Mouse (Mus musculus) forelimb bud, embryonic 11.5 days (tissue): ENCODE data around the gene Sycp2.
"Not testable (repeated sequence)": the region's sequence is repeated elsewhere in the genome, so short reads cannot be mapped to it uniquely, and the experiment has no call there.

ENCODE experiments used
- DNase-seq: peaks from one replicate; pipeline ENCODE4 v3.0.0-alpha.2; 2012; ENCODE audit warnings: low read depth, low spot score

Gene Sycp2

DNA sequence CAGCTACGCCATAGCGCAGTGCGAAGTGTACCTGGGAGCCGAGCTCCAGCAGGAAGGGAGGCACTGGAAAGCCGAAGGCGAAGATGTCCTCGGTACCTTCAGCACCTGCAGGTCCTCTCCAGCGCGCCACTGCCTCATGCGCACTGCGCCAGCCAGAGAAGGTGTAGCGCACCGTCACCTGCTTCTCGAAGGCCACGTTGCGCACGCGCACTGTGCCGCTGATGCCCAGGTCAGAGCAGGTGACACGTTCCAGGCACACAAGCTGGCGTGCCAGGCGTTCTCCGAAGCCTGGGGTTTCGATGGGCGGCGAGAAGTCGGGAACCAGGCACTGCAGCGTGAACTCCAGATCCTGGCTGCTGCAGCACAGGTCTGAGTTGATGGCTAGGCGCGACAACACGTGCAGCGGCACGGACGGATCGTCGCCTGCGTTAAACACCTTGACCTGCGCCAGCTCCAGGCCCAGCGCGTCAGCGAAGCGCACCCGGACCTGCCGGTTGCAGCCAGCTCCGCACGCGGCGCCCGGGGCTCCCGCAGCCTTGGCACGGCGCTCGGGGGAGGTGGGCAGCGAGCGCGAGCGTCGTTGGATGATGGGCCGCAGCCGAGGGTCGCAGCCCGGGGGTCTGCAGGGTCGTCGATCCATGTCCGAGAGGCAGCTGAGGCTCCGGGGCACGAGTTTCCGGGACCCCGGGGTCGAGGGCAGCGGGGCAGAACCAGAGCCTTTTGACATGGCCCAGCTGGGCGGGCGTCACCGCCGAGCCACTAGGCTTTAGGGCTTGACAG is 6.2 kb upstream of the Sycp2 start:
- DNase-seq, result no peak

DNA sequence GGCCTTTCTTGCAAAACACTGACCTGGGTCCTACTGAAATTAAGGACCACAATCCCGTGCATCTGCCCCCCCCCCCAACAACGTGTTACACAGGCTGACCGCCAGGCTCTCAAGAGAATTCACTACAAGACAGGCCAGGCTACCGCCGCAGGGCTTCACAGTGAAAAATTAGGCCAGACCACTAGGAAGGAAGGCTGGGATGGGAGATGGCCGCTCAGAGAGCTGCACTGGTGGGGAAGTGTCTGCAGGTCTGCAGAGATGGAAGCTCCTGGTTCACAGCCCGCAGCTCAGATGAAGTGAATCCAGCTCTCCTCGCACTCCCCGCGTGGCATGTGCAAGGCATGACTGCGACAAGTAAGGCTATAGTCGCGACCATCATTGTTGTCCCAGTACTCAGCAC is 5.6 kb upstream of the Sycp2 start:
- no peak for DNase-seq

DNA sequence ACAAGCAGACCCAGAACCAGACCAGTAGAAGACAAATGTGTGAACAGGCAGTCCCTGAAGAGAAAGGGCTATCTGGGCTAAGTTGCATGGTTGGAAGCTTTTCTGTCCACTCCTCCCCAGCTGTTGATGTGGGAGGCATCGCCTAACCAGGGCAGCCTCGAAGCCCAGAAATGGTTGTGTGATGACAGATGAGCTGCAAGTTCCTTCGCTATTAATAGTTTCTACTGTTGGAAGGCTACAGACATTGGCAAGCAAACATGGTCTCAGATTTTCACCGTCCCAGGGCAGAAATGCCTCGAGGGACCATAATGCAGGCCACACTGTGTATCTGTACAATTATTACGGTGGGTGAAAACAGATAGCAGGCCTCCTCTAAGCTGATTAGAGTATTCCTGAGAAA is 5.1 kb upstream of the Sycp2 start:
- DNase-seq, result no peak

DNA sequence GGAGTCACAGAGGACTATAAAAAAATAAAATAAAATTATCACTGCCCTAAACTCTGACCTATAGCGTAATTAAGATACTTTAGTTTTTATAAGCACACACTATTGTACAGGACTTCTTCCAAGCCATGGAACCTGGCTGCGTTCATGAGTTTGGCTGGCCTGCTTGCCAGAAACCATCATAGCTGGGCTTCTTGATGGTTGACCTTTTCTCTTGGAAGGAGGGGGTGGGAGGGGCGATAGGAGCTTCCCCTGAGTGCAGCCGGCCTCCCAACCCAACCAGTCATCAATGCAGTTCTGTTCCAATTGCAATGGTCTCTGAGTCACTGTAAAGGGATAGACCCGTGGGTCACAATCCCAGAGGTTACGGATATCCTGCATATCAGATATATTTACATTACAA is 2.8 kb upstream of the Sycp2 start:
- DNase-seq, result no peak

DNA sequence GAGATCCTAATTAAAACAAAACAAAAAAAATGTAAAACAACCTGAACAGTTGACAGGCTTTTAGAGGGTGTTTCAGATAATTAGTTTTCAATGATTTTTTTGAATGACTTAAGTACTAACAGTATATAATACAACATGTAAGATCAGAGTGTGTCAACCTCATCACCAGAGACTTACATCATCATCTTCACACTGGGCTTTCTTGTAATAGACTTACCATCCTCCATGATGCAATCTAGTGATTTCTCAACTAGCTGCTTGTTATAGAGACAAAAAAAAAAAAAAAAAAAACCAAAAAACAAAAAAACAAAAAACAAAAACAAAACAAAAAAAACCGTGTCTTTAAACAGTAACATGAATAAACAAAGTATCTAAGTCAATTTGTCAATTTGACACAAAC is 1.5 kb upstream of the Sycp2 start:
- no peak for DNase-seq

DNA sequence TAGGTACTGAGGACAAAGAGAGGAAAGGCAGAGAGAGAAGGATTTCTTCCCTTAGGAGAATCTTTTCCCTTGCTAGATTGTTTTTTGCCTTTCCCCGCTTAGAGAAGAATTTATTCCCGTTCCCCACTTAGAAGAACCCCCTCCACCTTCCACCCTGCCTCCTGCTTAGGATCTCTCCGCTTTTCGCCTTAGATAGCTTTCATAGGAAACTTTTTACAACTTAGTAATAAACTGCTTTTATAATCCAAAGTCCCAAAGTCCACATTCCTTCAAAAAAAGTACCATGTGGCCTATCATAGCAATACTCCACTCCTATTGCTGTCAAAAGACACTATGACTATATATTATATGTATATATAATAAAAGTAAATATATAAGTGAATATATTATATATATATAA is 64.9 kb downstream of the Sycp2 start:
- DNase-seq, result no peak

DNA sequence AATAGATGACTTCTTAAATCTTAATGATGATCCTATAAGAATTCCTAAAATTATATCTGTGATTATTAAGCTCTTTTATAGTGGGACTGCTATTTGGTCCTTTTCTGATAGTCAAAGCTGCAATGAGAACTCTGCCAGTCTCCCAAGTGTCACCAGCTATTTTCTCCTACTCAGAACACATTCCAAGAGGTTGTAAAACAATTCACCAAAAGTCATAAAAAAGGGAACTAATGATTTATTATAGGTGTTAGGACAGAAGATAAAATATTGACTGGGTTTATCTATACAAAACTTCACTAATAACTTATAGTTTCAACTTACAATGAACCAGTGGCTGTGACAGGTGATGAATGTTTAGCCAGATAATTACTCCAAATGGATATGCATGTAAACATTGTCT is 65.4 kb downstream of the Sycp2 start:
- DNase-seq, result not testable (repeated sequence)

DNA sequence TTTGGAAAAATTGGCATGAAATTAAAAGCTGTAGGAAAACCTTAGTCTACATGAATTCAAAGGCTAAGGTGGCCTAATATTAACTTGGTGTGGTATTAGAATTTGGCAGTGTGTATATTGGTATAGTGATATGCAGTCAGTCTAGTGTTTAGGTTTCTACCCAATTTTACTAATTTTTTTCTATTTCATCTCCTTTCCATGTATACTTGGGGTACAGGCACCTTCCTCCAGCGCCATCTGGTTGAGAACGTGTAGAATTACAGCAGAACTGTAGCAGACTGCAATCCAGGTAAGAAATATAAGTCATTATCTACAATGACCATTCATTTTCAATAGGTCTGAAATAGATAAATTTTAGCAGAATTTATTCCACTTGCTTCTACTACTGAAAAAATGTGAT is 68.4 kb downstream of the Sycp2 start:
- DNase-seq, result no peak

DNA sequence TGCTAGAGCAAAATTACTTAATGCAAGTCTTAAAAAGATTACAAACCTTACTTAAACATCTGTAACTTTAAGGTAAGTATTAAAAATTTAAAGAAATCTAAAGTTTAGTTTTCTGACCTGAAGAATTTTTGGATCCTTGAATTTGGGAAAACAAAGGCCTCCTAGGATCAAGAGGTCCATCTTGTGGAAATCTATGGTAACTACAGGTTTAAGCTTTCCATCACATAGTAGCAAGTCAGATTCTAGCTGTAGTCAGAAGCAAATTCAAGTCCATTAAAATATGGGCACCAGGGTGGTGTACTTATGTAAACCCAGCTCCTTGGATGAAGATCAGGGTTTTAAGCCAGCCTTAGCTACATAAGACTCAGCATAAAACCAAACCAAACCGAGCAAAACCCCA is 69.6 kb downstream of the Sycp2 start:
- peak; percentile 6 for DNase-seq

DNA sequence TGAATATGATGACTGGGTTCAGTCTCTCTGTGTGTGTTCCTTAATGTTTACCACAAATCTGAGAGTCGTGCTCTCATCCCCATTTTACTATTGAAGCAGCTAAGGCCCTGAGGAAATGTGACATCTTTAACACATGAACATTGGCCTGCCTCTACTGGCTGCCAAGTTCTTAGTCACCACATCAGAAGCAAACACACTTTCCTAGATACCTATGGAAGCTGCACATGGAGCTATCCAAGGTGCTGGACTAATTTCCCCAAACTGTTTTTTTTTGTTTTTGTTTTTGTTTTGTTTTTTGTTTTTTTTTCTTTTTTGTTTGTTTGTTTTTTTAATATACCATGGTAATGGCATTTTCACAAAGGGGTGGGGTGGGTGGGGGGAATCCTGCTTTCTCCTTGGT is 77.5 kb downstream of the Sycp2 start:
- peak; percentile 20 for DNase-seq

DNA sequence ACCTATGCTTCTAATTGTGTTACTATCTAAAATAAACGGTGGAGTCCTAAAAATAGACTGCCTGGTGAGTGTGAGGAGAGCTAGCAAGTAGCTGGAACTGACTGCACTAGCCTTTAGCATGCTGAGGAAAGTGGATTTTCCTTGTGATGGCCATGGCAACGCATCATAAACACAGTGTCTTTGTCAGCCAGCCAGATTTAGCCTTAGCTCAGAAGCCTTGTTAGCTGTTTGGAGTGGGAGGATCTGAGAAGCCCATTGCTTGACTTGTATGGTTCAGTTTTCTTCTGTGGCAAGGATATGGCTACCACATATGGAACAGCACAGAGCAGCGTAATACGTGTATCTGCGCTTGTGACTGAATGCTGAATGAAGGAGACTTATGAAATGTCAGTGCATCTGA is 77.9 kb downstream of the Sycp2 start:
- no peak for DNase-seq

DNA sequence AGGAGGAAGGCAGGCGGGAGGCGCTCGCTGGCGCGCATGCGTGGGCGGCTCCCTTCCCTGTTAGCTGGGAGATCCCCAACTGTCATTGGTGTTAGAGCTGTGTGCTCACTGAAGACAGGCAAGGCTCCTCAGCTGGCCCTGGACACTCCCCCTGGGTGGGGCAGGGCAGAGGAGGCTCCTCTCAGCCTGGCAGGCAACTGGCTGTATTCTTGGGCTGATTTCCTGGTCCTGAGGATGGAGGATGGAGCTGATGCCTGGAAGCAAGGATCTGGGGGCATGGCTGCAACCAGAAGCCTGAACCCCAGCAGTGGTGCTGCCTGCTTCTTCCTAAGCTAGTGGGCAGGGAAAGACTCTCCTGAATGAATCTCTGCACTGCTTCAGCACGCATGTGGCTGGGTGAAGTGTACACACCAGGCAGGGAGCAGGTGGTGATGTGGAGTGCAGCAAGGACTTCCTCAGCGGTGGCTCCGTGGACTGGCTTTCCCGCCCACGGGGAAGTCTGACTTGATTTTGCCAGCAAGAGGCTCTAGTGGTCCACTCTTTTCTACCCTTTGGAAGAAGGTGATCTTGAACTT is 79.9 kb downstream of the Sycp2 start:
- peak; percentile 48 for DNase-seq

DNA sequence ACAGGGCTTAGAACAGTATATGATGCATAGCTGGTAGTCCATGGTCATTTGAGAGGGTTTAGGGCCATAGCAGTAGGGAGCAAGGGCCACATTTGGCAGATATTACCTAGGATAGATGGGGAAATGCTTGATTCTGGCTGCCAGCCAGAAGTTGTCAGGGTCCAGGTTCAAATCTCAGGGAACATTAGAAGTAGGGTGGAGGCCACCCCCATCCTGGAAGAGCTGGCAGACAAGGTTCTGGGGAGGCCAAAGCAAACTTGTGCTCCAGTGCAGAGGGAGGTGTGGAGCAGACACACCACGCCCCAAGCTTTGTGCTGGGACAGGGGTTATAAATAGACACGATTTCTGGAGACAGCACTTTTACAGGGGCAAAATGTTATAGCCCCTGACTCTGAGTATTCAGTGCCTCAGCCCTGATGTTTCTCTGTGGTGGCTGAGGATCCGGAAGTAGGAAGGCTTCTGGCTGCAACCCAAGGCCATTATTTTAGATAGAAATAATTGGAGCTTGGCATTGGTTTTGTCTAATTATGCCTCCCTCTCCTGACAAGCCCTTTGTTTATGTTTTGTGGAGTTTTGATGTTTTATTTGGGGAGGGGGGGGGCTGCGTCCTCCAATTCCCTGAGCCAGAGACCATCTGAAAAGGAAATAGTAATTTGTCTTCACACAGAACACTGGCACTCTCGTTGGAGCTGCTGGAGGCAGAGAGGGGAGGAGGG is 80.6 kb downstream of the Sycp2 start:
- DNase-seq, result no peak

DNA sequence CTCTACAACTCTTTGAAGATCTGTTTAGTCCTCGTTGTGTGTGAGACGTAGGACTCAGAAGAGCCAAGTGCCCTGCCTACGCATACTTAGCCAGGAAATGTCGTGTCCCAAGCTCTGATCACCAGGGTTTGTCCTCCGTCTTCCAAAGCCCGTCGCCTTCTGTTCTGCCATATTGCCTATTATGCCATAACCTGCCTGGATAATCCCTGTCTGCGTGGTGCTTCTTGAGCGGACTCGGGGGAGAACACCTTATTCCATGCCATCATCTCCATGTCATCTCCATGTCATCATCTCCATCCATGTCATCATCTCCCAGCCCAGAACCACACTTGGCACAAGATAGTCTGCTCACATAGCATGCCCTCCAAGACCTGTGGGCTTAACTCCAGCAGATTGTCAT is 81.4 kb downstream of the Sycp2 start:
- DNase-seq, result no peak

DNA sequence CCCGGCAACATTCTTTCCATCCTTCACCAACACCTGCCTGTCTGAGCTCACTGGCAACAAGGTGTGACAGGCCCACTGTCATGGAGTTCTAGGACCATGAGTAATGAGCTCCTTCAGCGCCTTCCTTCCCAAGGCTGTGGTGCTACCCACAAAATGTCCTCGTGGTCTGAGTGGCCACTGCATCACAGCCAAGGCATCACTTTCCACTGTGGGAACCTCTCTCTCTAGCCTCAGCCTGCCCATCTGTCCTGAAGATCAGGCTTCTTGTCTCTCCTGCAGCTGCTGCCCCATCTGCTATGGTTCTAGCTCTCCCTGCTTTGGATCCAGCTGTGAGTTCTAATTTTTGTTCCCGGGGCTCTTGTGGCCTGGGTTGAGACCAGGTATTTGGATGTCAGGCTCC is 82.7 kb downstream of the Sycp2 start:
- no peak for DNase-seq

DNA sequence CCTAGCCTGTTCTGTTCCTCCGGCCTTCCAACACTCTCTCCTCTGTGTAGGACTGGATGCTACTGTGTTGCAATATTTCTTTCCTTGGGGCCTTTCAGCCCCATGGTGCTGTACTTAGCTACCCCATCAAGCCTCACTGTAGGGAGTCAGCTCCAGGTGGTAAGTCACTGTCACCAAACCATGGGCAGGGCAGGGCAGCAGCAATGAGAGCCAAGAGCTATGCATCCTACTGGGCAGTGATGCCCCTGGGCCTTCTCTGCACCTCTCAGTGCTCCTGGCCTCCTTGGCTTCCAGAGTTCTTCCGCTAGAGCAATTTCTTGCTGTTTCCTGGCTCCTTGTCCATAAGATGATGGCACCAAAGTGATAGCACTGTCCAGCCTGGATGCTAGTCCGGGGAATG is 83.1 kb downstream of the Sycp2 start:
- DNase-seq, result no peak

DNA sequence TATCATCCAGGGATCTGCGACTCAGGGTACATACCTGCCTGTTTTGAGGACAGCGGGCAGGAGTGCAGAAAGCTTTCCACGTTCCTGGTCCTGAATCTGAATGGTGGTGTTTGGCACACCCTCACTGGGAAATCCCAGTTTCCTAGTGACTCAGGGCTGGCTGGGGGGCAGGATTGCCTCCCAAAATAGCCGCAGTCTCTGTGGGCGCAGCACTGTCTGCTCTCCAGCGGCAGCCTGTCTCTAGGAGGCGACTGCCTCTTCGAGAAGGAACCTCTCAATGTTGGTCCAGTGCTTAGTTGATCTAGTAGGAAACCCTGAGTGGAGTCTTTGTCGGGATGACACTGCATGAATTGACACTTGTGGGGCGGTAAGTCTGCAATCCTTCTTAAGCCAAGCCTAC is 86.2 kb downstream of the Sycp2 start:
- DNase-seq, result no peak

DNA sequence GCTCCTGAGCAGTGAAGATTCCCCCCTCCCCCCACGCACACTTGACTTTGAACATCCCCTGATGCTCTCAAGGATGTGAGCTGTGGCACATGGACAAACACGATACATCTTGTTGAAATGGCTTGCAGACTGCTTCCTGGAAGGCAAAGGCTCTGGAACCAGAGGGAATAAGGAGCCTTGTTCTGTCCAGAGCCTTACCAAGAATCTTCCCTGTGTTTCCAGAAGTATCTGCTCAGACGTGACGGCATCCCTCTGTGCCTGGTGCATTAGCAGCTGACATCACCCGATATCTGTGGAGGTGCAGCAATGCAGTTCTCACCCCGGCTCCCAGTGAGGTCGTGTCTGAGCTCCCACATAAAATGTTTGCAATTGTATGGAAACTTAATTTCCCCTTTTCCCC is 87.7 kb downstream of the Sycp2 start:
- no peak for DNase-seq

DNA sequence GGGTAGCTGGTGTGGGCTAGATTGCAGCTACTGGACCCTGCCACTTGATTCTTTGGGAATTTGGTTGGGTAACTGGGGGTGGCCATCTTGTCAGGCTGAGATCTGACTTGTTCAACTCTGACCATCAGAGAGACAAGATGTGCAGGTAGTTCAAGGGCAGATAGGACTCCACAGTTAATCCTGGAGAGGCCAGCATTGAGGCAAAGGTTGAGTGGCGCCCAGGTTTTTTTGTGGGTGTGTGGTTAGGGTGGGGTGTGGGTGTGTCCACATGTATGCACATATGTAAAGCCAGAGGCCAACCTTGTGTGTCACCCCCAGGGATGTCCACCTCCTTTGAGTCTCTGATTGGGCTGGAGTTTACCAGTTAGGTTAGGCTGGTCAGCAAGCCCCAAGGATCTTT is 91.2 kb downstream of the Sycp2 start:
- no peak for DNase-seq

DNA sequence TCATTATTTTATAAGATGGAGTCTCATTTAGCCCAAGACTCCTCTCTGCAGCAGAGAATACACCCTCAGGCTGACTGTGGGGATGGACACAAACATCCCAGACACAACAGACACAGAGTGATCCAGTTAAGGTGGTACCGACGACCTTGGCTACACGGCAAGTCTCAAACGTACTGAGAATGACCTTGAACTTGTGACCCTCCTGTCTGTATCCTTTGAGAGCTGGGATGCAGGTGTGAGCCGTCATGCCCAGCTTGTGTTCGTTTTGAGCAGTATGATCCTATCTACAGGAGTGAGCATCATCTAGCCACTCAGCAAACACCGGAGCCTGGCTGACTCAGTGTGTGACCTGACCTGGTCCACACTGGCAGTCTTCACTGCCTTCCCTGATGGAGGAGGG is 93.9 kb downstream of the Sycp2 start:
- DNase-seq, result no peak

DNA sequence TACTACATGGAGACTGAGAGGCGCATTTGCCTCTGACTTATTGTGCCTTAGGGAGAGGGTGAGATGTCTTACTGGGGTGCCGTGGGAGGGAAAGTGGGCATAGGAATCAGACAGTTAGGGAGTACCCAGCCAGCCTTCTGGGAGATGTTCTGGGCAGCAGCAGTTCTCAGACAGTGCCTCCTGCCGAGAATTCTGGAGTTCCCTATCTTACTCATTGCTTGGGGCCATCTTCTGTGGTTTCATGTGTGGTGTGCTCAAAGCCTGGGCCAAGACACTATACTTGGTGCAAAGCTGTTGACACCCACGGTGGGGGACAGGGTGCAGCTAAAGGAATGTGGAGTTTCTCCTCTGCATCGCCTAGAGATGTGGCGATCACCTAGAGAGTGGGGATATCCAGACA is 102.8 kb downstream of the Sycp2 start:
- no peak for DNase-seq

DNA sequence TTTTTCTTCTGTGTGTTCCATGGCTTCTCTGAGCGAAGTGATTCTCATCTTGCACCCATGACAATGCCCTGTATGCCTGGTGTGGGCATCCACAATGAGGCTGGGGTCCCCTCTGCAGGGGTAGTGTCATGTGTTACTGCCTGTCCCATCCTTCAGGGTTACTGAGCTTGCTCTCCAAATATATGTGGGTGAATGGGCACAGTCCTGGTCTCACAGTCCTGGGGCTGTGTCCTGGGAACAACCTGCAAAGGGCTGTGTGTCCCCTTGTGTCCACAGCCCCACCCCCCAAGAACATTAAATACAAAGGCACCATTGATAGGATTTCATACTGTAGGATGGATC is 103.3 kb downstream of the Sycp2 start:
- no peak for DNase-seq

DNA sequence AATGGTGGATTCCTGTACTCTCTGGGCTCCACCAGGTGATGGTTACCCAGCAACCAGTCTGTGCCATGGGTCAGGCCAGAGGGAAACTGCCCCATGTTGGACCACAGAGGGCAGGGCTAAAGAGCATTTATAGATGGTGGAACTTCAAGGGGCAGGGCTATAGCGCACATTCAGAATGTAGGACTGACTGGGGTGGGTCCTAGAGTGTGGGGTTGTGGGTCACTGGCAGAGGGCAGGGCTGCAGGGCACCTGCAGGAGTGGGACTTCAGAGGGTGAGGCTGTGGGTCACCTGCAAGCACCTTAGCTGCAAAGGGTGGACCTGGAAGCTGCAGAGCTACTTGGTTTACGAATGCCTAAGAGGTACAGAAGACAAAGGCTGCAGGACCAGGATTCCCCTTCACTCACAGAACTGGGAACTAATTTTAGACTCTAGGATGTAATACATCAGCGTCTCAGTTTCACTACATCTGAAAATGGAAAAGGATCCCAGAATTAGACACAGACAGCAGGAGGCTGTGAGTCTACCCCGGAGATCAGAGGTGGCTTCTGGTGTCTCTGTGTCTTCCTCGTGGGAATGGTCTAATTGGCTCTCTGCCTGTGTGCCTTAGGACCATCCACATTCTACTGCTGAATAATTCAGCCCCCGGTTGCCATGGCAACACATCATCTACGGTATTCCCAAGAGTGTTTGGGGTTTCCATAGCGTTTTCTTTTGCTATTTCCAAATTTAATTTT is 103.9 kb downstream of the Sycp2 start:
- DNase-seq, result no peak
